Mouse (Mus musculus): Measurements from ENCODE around the gene Pdzk1ip1.

Gene Pdzk1ip1

DNA sequence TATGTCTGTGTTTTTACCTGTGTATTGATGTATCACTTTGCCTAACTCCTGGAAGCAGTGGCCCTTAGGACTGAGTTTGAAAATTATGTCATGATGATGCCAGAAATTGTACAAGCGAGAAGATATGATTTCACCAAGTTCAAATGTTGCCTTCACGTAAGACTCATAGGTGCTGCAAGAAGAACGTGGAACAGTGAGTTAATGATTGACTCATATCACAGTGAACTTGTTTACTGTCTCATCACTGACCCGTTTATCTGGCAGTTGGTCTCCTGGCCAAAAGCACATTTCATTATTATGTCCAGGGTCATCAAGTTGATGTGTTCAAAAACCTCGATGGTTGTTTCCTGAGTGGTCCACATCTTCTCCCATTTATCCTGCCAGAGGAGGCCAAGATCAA lies 33.1 kb downstream of the Pdzk1ip1 start:
- in situ Hi-C loops (cut with MboI, MseI): no loop called here

DNA sequence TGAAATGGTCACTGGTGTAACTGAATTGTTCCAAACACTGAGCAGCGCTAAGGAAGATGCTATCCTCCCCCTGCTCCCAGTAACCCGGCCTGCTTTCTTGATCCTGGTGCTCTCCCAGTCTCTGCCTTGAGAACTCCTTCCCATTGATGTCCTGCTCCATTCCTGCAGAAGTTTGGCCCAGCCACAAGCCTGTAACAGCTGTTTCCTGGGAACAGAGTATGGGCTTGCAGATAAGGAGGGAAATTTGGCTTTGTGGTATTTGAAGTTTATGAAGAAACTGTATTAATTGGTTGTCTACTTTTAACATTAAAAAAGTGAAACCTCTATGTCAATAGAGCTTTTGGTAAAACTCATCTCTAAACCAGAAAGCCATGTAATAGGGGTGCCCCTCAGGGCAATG lies 35.0 kb downstream of the Pdzk1ip1 start:
- in situ Hi-C loops (cut with MboI, MseI): no loop called here

GRCm38 (mm10) chr4:115124713-115125112 lies 36.2 kb downstream of the Pdzk1ip1 start:
- in situ Hi-C loops (cut with MboI, MseI): no loop called here

- in situ Hi-C loops (cut with MboI, MseI): no loop called here
Measured at GRCm38 (mm10) chr4:115133085-115133484, 44.6 kb downstream of the Pdzk1ip1 start.

DNA sequence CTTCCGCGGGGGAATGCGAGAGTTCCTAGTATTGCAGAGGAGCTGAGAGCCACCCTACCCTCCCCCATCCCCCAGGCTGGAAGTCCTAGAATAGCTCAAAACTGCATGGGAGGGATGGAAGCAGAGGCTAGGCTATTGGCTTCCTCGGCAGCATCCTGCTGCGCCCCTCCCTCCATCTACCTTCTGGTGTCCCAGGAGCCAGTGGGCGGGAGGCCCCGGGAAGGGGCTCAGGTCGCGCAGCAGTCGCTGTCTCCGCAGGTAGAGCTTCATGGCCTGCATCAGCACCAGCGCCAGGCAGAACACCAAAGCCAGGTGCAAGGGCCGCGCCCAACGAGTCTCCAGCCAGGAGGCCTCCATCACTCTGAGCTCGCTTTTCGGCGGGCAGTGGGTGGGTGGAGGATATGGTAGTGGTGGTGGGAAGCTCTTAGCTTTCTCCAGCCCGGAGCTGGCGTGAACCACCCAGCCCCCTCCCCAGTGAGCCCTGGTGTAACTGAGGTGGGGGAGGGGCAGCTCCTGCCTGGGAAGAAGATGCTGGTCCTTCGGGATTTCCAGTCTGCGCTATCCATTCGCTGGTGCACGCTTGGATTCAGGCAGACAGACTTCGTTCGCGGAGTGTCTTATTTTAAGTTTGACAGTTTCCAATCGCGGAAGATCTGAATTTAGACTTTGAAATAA lies 45.2 kb downstream of the Pdzk1ip1 start, which contains the start of gene Cyp4x1:
Cyp4x1 (minus strand) TSS at position 661 of the 675 bp plus-strand sequence.
- in situ Hi-C loops (cut with MboI, MseI): no loop called here

- in situ Hi-C loops (cut with MboI, MseI): no loop called here
Measured at GRCm38 (mm10) chr4:115134296-115134630, 45.8 kb downstream of the Pdzk1ip1 start.

Measured in T-helper 17 cell (primary cell).